Mouse (Mus musculus): ENCODE data around the gene Mrc2. TPM values are rescaled to one million over a fixed set of nuclear protein-coding genes. Genes with fewer than 3 reads are reported as not detected.

Gene Mrc2
- polyA plus RNA-seq, 1 experiment from 2014 or later = 9.5 TPM

GRCm38 (mm10) chr11:105388636-105389035 lies 96.2 kb downstream of the Mrc2 start:
- Histone ChIP-seq H3K9me3 (replicated peaks; ENCODE audit: control insufficient read depth, low read length) (no peaks in the 10 kb centered on the region), H3K9ac (replicated peaks; ENCODE audit: low read length) (no peak overlapping the region), H3K27ac (replicated peaks; ENCODE audit: low read depth, low read length) (no peak overlapping the region), H3K4me1 (ENCODE audit: control insufficient read depth, insufficient read depth, low read length) (no peaks in the 10 kb centered on the region), H3K4me3 (ENCODE audit: low read depth, low read length) (no peak overlapping the region), H3K36me3 (replicated peaks; ENCODE audit: control insufficient read depth, insufficient read depth, low read depth, low read length) (no peaks in the 10 kb centered on the region), H3K27me3 (ENCODE audit: control insufficient read depth, insufficient read depth, low read length) (no peaks in the 10 kb centered on the region), H3K4me2 (ENCODE audit: low read depth, low read length) (no peak overlapping the region)
- WGBS = 48% methylated on average over 2 of the region's 2 CpGs
- ATAC-seq (replicated peaks; ENCODE audit: insufficient number of reproducible peaks, low FRiP score, low TSS enrichment, low read depth) (no peak), DNase-seq (ENCODE audit: low spot score) (peak; percentile 15)

GRCm38 (mm10) chr11:105390290-105390689 lies 97.8 kb downstream of the Mrc2 start:
- Histone ChIP-seq H3K9me3 (replicated peaks; ENCODE audit: control insufficient read depth, low read length) (no peaks in the 10 kb centered on the region), H3K9ac (replicated peaks; ENCODE audit: low read length) (no peak overlapping the region), H3K27me3 (ENCODE audit: control insufficient read depth, insufficient read depth, low read length) (no peaks in the 10 kb centered on the region), H3K4me2 (ENCODE audit: low read depth, low read length) (no peak overlapping the region), H3K27ac (replicated peaks; ENCODE audit: low read depth, low read length) (no peak overlapping the region), H3K36me3 (replicated peaks; ENCODE audit: control insufficient read depth, insufficient read depth, low read depth, low read length) (no peaks in the 10 kb centered on the region), H3K4me3 (ENCODE audit: low read depth, low read length) (no peak overlapping the region), H3K4me1 (ENCODE audit: control insufficient read depth, insufficient read depth, low read length) (no peaks in the 10 kb centered on the region)
- DNase-seq (ENCODE audit: low spot score) (no peak), ATAC-seq (replicated peaks; ENCODE audit: insufficient number of reproducible peaks, low FRiP score, low TSS enrichment, low read depth) (no peak)
- WGBS = 85% methylated on average over 7 of the region's 7 CpGs

Other genes starting within 250 kb of the Mrc2 start
- not detected in 2 replicates for gene Efcab3, start 229.1 kb upstream of the Mrc2 start, polyA plus RNA-seq (2014; fragmentation: Nextera tagmentation; extraction: Ambion mirVana)
- 48.2 and 50.7 TPM in 2 replicates for gene Mettl2, start 166.2 kb upstream of the Mrc2 start, polyA plus RNA-seq (2014; fragmentation: Nextera tagmentation; extraction: Ambion mirVana)
- gene Gm10842, start 145.8 kb upstream of the Mrc2 start, polyA plus RNA-seq (2014; fragmentation: Nextera tagmentation; extraction: Ambion mirVana) = not detected in 2 replicates
- 30.4 and 30.7 TPM in 2 replicates for gene Tlk2, start 113.8 kb upstream of the Mrc2 start, polyA plus RNA-seq (2014; fragmentation: Nextera tagmentation; extraction: Ambion mirVana)
- gene March10, start 164.1 kb downstream of the Mrc2 start, polyA plus RNA-seq (2014; fragmentation: Nextera tagmentation; extraction: Ambion mirVana) = 0.21 and 0.31 TPM in 2 replicates

All from embryonic facial prominence, embryonic 11.5 days (tissue).